8 mouse cellular contexts compared by ENCODE assay signal in genomic region chr13:96542081-96542889, GRCm38 (mm10). TPM values are rescaled to one million over a fixed set of nuclear protein-coding genes. Genes with fewer than 3 reads are reported as not detected.
DNase-seq lines count a peak whose midpoint lies in the region; ATAC-seq lines count a peak whose summit lies in the region.

Gene Polk (minus strand): TSS chr13:96542579.
Gene Col4a3bp (plus strand): TSS chr13:96542618.

- ATAC-seq in megakaryocyte progenitor cell, adult 5-6 weeks (replicated peaks; ENCODE audit: poor library complexity) = peak; percentile 94

- peak; percentile 94 for DNase-seq in adipocyte (ENCODE audit: low spot score)
- peak; percentile 98 for DNase-seq in embryo, embryonic 10 days (ENCODE audit: low spot score)
- DNase-seq in gastrocnemius, postnatal 10 days = peak; percentile 94
- peak; percentile 98 for DNase-seq in induced T-regulatory cell, adult 2 months (ENCODE audit: low read depth)
- peak; percentile 93 to 97 for DNase-seq in left cerebral cortex, adult 9 months (ENCODE audit: low spot score in 2 of 2)
- DNase-seq in right cerebral cortex, postnatal 14 days = peak; percentile 93
- peak; percentile 95 to 97 for DNase-seq in urinary bladder, postnatal 36 days (ENCODE audit: low spot score in 2 of 2)

RNA-seq across cellular contexts. Expression of gene Polk, which starts in this region (rescaled TPM):
- total RNA-seq in gastrocnemius, postnatal 10 days (2021) = 1 to 10 TPM; 2.9 to 6.1 TPM
- 13.5 and 20.9 TPM in 2 replicates for total RNA-seq in megakaryocyte progenitor cell, adult 5-6 weeks (2015)
- total RNA-seq in megakaryocyte progenitor cell, adult 5-6 weeks (2017) = 9.3 and 14.9 TPM in 2 replicates

RNA-seq across cellular contexts. Expression of gene Col4a3bp, which starts in this region (rescaled TPM):
- 10 to 100 TPM; 30.3 to 36.5 TPM for total RNA-seq in gastrocnemius, postnatal 10 days (2021)
- 33.9 and 45.3 TPM in 2 replicates for total RNA-seq in megakaryocyte progenitor cell, adult 5-6 weeks (2015)
- total RNA-seq in megakaryocyte progenitor cell, adult 5-6 weeks (2017) = 43.3 and 43.9 TPM in 2 replicates

Comparison
In these comparisons a context has a peak if more than half of its experiments do, and no peak if none do; other contexts are left out.
1. Peak in every context shown above with its lines: DNase-seq and ATAC-seq.